Comparison of ENCODE assay signal across 8 mouse cellular contexts in genomic region chr13:49362364-49362763, GRCm38 (mm10). TPM values are rescaled to one million over a fixed set of nuclear protein-coding genes. Genes with fewer than 3 reads are reported as not detected.
A peak's percentile ranks its signal among the peaks of the same experiment; 100 is the strongest.
DNase-seq lines count a peak whose midpoint lies in the region; ATAC-seq lines count a peak whose summit lies in the region.

No protein-coding gene starts in this region.

- H3K9me3 ChIP-seq in hindbrain, embryonic 13.5 days: no peaks in the 10 kb centered on the region
- H3K9me3 ChIP-seq in hindbrain, embryonic 14.5 days (ENCODE audit: control insufficient read depth, low read length): no peaks in the 10 kb centered on the region
- H3K9me3 ChIP-seq in neural tube, embryonic 13.5 days: no peaks in the 10 kb centered on the region
- H3K9me3 ChIP-seq in embryonic facial prominence, embryonic 15.5 days (replicated peaks): no peaks in the 10 kb centered on the region
- no peaks in the 10 kb centered on the region for H3K9me3 ChIP-seq in stomach, embryonic 16.5 days (replicated peaks; ENCODE audit: control insufficient read depth, low read length)

- ATAC-seq in hindbrain, embryonic 13.5 days (ENCODE audit: low FRiP score): no peak
- ATAC-seq in hindbrain, embryonic 14.5 days (ENCODE audit: low FRiP score): no peak
- ATAC-seq in neural tube, embryonic 13.5 days (ENCODE audit: low read depth): no peak
- ATAC-seq in embryonic facial prominence, embryonic 15.5 days (ENCODE audit: insufficient number of reproducible peaks, low FRiP score, low TSS enrichment, low read depth): 0 out of 2 replicates have a peak, but pooled peaks have one; percentile 69
- peak; percentile 44; the same call in 1 of the 2 replicates for ATAC-seq in stomach, embryonic 16.5 days (ENCODE audit: insufficient read depth, low FRiP score)

- H3K27ac ChIP-seq in hindbrain, embryonic 13.5 days: 0 out of 2 replicates have a peak overlapping the region, but pooled peaks have one; percentile 24
- H3K27ac ChIP-seq in hindbrain, embryonic 14.5 days: no peak overlapping the region
- H3K27ac ChIP-seq in neural tube, embryonic 13.5 days (replicated peaks): peak overlapping the region; percentile 38
- H3K27ac ChIP-seq in embryonic facial prominence, embryonic 15.5 days (replicated peaks): 0 out of 2 replicates have a peak overlapping the region, but pooled peaks have one; percentile 34
- H3K27ac ChIP-seq in stomach, embryonic 16.5 days (ENCODE audit: low read length): peak overlapping the region; percentile 35; the same call in 1 of the 2 replicates

- no peak for DNase-seq in hindbrain, embryonic 14.5 days (ENCODE audit: low spot score)
- no peak for DNase-seq in neural tube, embryonic 10.5 days (ENCODE audit: extremely low spot score, low spot score)
- DNase-seq in spleen, adult 18-20 months: no peak
- DNase-seq in gastrocnemius, adult 8-10 months (ENCODE audit: low spot score in 2 of 2): no peak

- no peak overlapping the region for H3K4me2 ChIP-seq in hindbrain, embryonic 13.5 days
- H3K4me2 ChIP-seq in hindbrain, embryonic 14.5 days (replicated peaks): no peak overlapping the region
- H3K4me2 ChIP-seq in neural tube, embryonic 13.5 days: no peak overlapping the region
- no peak overlapping the region for H3K4me2 ChIP-seq in embryonic facial prominence, embryonic 15.5 days (replicated peaks)
- no peak overlapping the region for H3K4me2 ChIP-seq in stomach, embryonic 16.5 days (ENCODE audit: low read depth, low read length)

- 73% methylated on average over 7 of the region's 7 CpGs for WGBS in hindbrain, embryonic 13.5 days
- WGBS in hindbrain, embryonic 14.5 days: 62% methylated on average over 7 of the region's 7 CpGs
- 79% methylated on average over 7 of the region's 7 CpGs for WGBS in neural tube, embryonic 13.5 days
- 57% methylated on average over 7 of the region's 7 CpGs for WGBS in embryonic facial prominence, embryonic 15.5 days
- WGBS in stomach, embryonic 16.5 days: 74% methylated on average over 7 of the region's 7 CpGs

- 0 out of 2 replicates have a peak, but pooled peaks cover 2% of the 10 kb centered on the region for H3K36me3 ChIP-seq in hindbrain, embryonic 13.5 days
- peaks cover 3% of the 10 kb centered on the region; the same call in 1 of the 2 replicates for H3K36me3 ChIP-seq in hindbrain, embryonic 14.5 days (replicated peaks; ENCODE audit: control insufficient read depth, insufficient read depth)
- 0 out of 2 replicates have a peak, but pooled peaks cover under 1% of the 10 kb centered on the region for H3K36me3 ChIP-seq in neural tube, embryonic 13.5 days
- H3K36me3 ChIP-seq in embryonic facial prominence, embryonic 15.5 days: peaks cover under 1% of the 10 kb centered on the region; the same call in 1 of the 2 replicates
- H3K36me3 ChIP-seq in stomach, embryonic 16.5 days (ENCODE audit: control insufficient read depth, insufficient read depth, low read length): no peaks in the 10 kb centered on the region

- H3K4me1 ChIP-seq in hindbrain, embryonic 13.5 days (replicated peaks): peaks cover 29% of the 10 kb centered on the region
- peaks cover 16% of the 10 kb centered on the region for H3K4me1 ChIP-seq in hindbrain, embryonic 14.5 days (replicated peaks; ENCODE audit: control insufficient read depth, insufficient read depth, low read length)
- H3K4me1 ChIP-seq in neural tube, embryonic 13.5 days (replicated peaks): peaks cover 51% of the 10 kb centered on the region
- peaks cover 39% of the 10 kb centered on the region for H3K4me1 ChIP-seq in embryonic facial prominence, embryonic 15.5 days
- peaks cover 34% of the 10 kb centered on the region for H3K4me1 ChIP-seq in stomach, embryonic 16.5 days (ENCODE audit: control insufficient read depth, insufficient read depth, low read length)

- H3K27me3 ChIP-seq in hindbrain, embryonic 13.5 days: no peaks in the 10 kb centered on the region
- H3K27me3 ChIP-seq in hindbrain, embryonic 14.5 days (ENCODE audit: control insufficient read depth, insufficient read depth, low read length): no peaks in the 10 kb centered on the region
- H3K27me3 ChIP-seq in neural tube, embryonic 13.5 days: no peaks in the 10 kb centered on the region
- H3K27me3 ChIP-seq in embryonic facial prominence, embryonic 15.5 days: no peaks in the 10 kb centered on the region
- H3K27me3 ChIP-seq in stomach, embryonic 16.5 days (ENCODE audit: control insufficient read depth, insufficient read depth, low read length): no peaks in the 10 kb centered on the region

- H3K4me3 ChIP-seq in hindbrain, embryonic 13.5 days: no peak overlapping the region
- H3K4me3 ChIP-seq in hindbrain, embryonic 14.5 days (replicated peaks; ENCODE audit: low read length): no peak overlapping the region
- H3K4me3 ChIP-seq in neural tube, embryonic 13.5 days: no peak overlapping the region
- no peak overlapping the region for H3K4me3 ChIP-seq in embryonic facial prominence, embryonic 15.5 days (replicated peaks)
- H3K4me3 ChIP-seq in stomach, embryonic 16.5 days (replicated peaks; ENCODE audit: low read length): no peak overlapping the region

- no peak overlapping the region for H3K9ac ChIP-seq in hindbrain, embryonic 13.5 days
- no peak overlapping the region for H3K9ac ChIP-seq in hindbrain, embryonic 14.5 days
- no peak overlapping the region for H3K9ac ChIP-seq in neural tube, embryonic 13.5 days
- H3K9ac ChIP-seq in embryonic facial prominence, embryonic 15.5 days: no peak overlapping the region
- H3K9ac ChIP-seq in stomach, embryonic 16.5 days (ENCODE audit: low read length): no peak overlapping the region

RNA-seq across cellular contexts. Expression of gene Bicd2, which starts 21.0 kb away (rescaled TPM):
- polyA plus RNA-seq in hindbrain, embryonic 13.5 days (2015; fragmentation: Nextera tagmentation; extraction: Ambion mirVana): 28.2 and 29.3 TPM in 2 replicates
- 30.7 and 33.3 TPM in 2 replicates for polyA plus RNA-seq in hindbrain, embryonic 14.5 days (2014; fragmentation: Nextera tagmentation; extraction: Ambion mirVana)
- 35.4 and 35.9 TPM in 2 replicates for polyA plus RNA-seq in neural tube, embryonic 13.5 days (2015; fragmentation: Nextera tagmentation; extraction: Ambion mirVana)
- 36.0 and 38.7 TPM in 2 replicates for polyA plus RNA-seq in embryonic facial prominence, embryonic 15.5 days (2015; fragmentation: Nextera tagmentation; extraction: Ambion mirVana)
- polyA plus RNA-seq in stomach, embryonic 16.5 days (2015; fragmentation: Nextera tagmentation; extraction: Ambion mirVana): 26.5 and 26.7 TPM in 2 replicates
- total RNA-seq in gastrocnemius, adult 8-10 months (2022): 10 to 100 TPM; 21.6 to 26.7 (median 24.6) TPM

RNA-seq across cellular contexts. Expression of gene Fgd3, which starts 42.3 kb away (rescaled TPM):
- polyA plus RNA-seq in hindbrain, embryonic 13.5 days (2015; fragmentation: Nextera tagmentation; extraction: Ambion mirVana): 1.4 and 2.0 TPM in 2 replicates
- 1.5 and 2.2 TPM in 2 replicates for polyA plus RNA-seq in hindbrain, embryonic 14.5 days (2014; fragmentation: Nextera tagmentation; extraction: Ambion mirVana)
- 3.1 and 3.8 TPM in 2 replicates for polyA plus RNA-seq in neural tube, embryonic 13.5 days (2015; fragmentation: Nextera tagmentation; extraction: Ambion mirVana)
- 0.45 and 0.65 TPM in 2 replicates for polyA plus RNA-seq in embryonic facial prominence, embryonic 15.5 days (2015; fragmentation: Nextera tagmentation; extraction: Ambion mirVana)
- 0.40 and 0.51 TPM in 2 replicates for polyA plus RNA-seq in stomach, embryonic 16.5 days (2015; fragmentation: Nextera tagmentation; extraction: Ambion mirVana)
- total RNA-seq in gastrocnemius, adult 8-10 months (2022): 1 to 10 TPM in 2 of 4 experiments, under 1 TPM in 2; 0.34 to 1.5 (median 0.98) TPM

RNA-seq across cellular contexts. Expression of gene Ippk, which starts 58.7 kb away (rescaled TPM):
- 14.0 and 15.0 TPM in 2 replicates for polyA plus RNA-seq in hindbrain, embryonic 13.5 days (2015; fragmentation: Nextera tagmentation; extraction: Ambion mirVana)
- polyA plus RNA-seq in hindbrain, embryonic 14.5 days (2014; fragmentation: Nextera tagmentation; extraction: Ambion mirVana): 13.4 and 13.7 TPM in 2 replicates
- polyA plus RNA-seq in neural tube, embryonic 13.5 days (2015; fragmentation: Nextera tagmentation; extraction: Ambion mirVana): 12.5 and 13.4 TPM in 2 replicates
- polyA plus RNA-seq in embryonic facial prominence, embryonic 15.5 days (2015; fragmentation: Nextera tagmentation; extraction: Ambion mirVana): 12.7 and 13.4 TPM in 2 replicates
- polyA plus RNA-seq in stomach, embryonic 16.5 days (2015; fragmentation: Nextera tagmentation; extraction: Ambion mirVana): 20.0 and 20.8 TPM in 2 replicates
- 1 to 10 TPM; 6.1 to 7.6 (median 7.0) TPM for total RNA-seq in gastrocnemius, adult 8-10 months (2022)

Comparison
In these comparisons a context has a peak if more than half of its experiments do, and no peak if none do; other contexts are left out.
1. ATAC-seq: peak in embryonic facial prominence, embryonic 15.5 days (single experiment) and stomach, embryonic 16.5 days (single experiment); none in hindbrain, embryonic 13.5 days (single experiment), hindbrain, embryonic 14.5 days (single experiment) and neural tube, embryonic 13.5 days (single experiment).